Mouse (Mus musculus) neural tube, embryonic 11.5 days (tissue): ENCODE data around the gene Kmt2b. TPM values are rescaled to one million over a fixed set of nuclear protein-coding genes. Genes with fewer than 3 reads are reported as not detected.

Experiments used
- ATAC-seq: fragments of 200-750 bp; cut with Nextera tagmentation; 2 replicates; pipeline ENCODE4 v1.8.0; 2017; ENCODE audit warnings: moderate number of reproducible peaks, mild to moderate bottlenecking, moderate TSS enrichment, moderate library complexity; ENCODE audit not compliant: insufficient read depth, low FRiP score, low TSS enrichment
- DNase-seq: peaks from one replicate; pipeline ENCODE4 v3.0.0-alpha.2; 2015; ENCODE audit warnings: low spot score
- H3K27ac ChIP-seq: fragments of 300-500 bp; sonication (generic); 2 replicates; pipeline ENCODE4 v1.5.1; 2014; ENCODE audit warnings: low read depth, mild to moderate bottlenecking, low read length
- H3K27me3 ChIP-seq: fragments of 300-500 bp; sonication (generic); 2 replicates; pipeline ENCODE4 v1.6.1; 2014; ENCODE audit warnings: mild to moderate bottlenecking, low read length, mixed read lengths; ENCODE audit not compliant: control insufficient read depth, insufficient read depth
- H3K36me3 ChIP-seq: fragments of 300-500 bp; sonication (generic); 2 replicates; pipeline ENCODE4 v1.6.1; 2014; ENCODE audit warnings: mild to moderate bottlenecking, low read length, moderate library complexity, mixed read lengths; ENCODE audit not compliant: control insufficient read depth, insufficient read depth
- H3K4me1 ChIP-seq: fragments of 300-500 bp; sonication (generic); 2 replicates; pipeline ENCODE4 v1.6.1; 2014; ENCODE audit warnings: low read length, mixed read lengths; ENCODE audit not compliant: control insufficient read depth, insufficient read depth
- H3K4me2 ChIP-seq: fragments of 300-500 bp; sonication (generic); 2 replicates; pipeline ENCODE4 v1.6.1; 2014; ENCODE audit warnings: low read depth, mild to moderate bottlenecking, moderate library complexity
- H3K4me3 ChIP-seq: fragments of 300-500 bp; sonication (generic); 2 replicates; pipeline ENCODE4 v1.5.1; 2014; ENCODE audit warnings: low read depth, low read length
- H3K9ac ChIP-seq: fragments of 300-500 bp; sonication (generic); 2 replicates; pipeline ENCODE4 v1.6.1; 2014; ENCODE audit warnings: mild to moderate bottlenecking, low read length
- H3K9me3 ChIP-seq: fragments of 300-500 bp; sonication (generic); 2 replicates; pipeline ENCODE4 v1.6.1; 2016; ENCODE audit warnings: low read length; ENCODE audit not compliant: control insufficient read depth
- WGBS: fragments of 180-500 bp; shearing (Covaris S2); extraction: QIAGEN DNeasy Blood & Tissue Kit; methylation state at CpG from one replicate; pipeline ENCODE4 v1.1.7; 2014; 5-methylcytosine and 5-hydroxymethylcytosine counted together
- polyA plus RNA-seq: library from polyadenylated mRNA; unstranded; fragments of >200 nt; fragmentation: Nextera tagmentation; extraction: Ambion mirVana; gene quantifications from 2 replicates; pipeline ENCODE4 v1.2.1, GENCODE M21; 2014

The Kmt2b gene
- polyA plus RNA-seq, 1 experiment from 2014 or later: 11.9 TPM

DNA sequence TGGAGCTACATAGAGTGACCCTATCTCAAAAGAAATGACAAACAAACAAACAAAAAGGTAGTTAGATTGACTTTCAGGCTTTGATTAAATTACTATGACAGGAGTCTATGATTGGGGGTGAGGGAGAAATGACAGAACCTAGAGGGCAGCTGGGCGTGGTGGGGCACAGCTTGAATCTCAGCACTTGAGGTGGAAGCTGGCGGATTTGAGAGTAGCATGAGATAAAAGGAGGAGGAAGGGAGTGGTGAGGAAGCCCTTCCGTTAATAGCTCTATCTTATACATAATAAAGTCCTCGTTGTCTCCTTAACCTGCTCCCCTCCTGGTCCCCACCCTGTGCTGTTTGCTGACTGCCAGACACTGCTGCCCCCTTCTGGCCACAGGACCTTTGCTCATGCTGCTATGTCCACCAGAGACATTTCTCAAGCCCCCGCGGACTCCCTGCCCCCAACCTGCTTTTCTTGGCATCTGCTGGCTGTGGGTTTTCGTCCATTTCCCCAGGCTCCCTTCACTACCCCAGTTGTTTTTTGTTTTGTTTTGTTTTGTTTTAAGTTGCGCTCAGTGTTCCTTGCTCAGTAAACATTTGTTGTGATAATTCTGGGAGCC, 19.3 kb upstream of the Kmt2b start:
- Histone ChIP-seq H3K9me3 (no peaks in the 10 kb centered on the region), H3K4me1 (no peaks in the 10 kb centered on the region), H3K27ac (no peak overlapping the region), H3K9ac (no peak overlapping the region), H3K36me3 (no peaks in the 10 kb centered on the region), H3K4me3 (no peak overlapping the region), H3K27me3 (no peaks in the 10 kb centered on the region), H3K4me2 (no peak overlapping the region)
- no peak for ATAC-seq
- peak; percentile 68 for DNase-seq
- WGBS: 27% methylated on average over 8 of the region's 8 CpGs

- Histone ChIP-seq H3K27ac (no peak overlapping the region), H3K9me3 (no peaks in the 10 kb centered on the region), H3K4me2 (no peak overlapping the region), H3K4me3 (no peak overlapping the region), H3K9ac (no peak overlapping the region), H3K27me3 (no peaks in the 10 kb centered on the region), H3K36me3 (no peaks in the 10 kb centered on the region), H3K4me1 (no peaks in the 10 kb centered on the region)
- DNase-seq (no peak), ATAC-seq (no peak)
- 91% methylated on average over 8 of the region's 8 CpGs for WGBS
These were observed 16.4 kb upstream of the Kmt2b start for GRCm38 (mm10) chr7:30604944-30605343.

GRCm38 (mm10) chr7:30604424-30604823, 15.9 kb upstream of the Kmt2b start:
- DNase-seq (no peak), ATAC-seq (no peak)
- Histone ChIP-seq H3K27ac (no peak overlapping the region), H3K27me3 (no peaks in the 10 kb centered on the region), H3K9me3 (no peaks in the 10 kb centered on the region), H3K4me2 (no peak overlapping the region), H3K4me1 (no peaks in the 10 kb centered on the region), H3K9ac (no peak overlapping the region), H3K36me3 (no peaks in the 10 kb centered on the region), H3K4me3 (no peak overlapping the region)
- 64% methylated on average over 8 of the region's 8 CpGs for WGBS

GRCm38 (mm10) chr7:30602583-30602982, 14.1 kb upstream of the Kmt2b start:
- H3K4me3 ChIP-seq: no peak overlapping the region
- no peak overlapping the region for H3K4me2 ChIP-seq
- H3K27ac ChIP-seq: no peak overlapping the region
- H3K4me1 ChIP-seq: no peaks in the 10 kb centered on the region
- DNase-seq (no peak), ATAC-seq (no peak)
- no peaks in the 10 kb centered on the region for H3K9me3 ChIP-seq
- H3K9ac ChIP-seq: no peak overlapping the region
- no peaks in the 10 kb centered on the region for H3K36me3 ChIP-seq
- WGBS: 41% methylated on average over 3 of the region's 3 CpGs
- H3K27me3 ChIP-seq: no peaks in the 10 kb centered on the region

GRCm38 (mm10) chr7:30600651-30601050, 12.1 kb upstream of the Kmt2b start:
- ATAC-seq (no peak), DNase-seq (no peak)
- WGBS: 72% methylated on average over 7 of the region's 7 CpGs
- no peak overlapping the region for H3K9ac ChIP-seq
- H3K4me3 ChIP-seq: no peak overlapping the region
- H3K9me3 ChIP-seq: no peaks in the 10 kb centered on the region
- no peak overlapping the region for H3K4me2 ChIP-seq
- H3K4me1 ChIP-seq: no peaks in the 10 kb centered on the region
- H3K27ac ChIP-seq: no peak overlapping the region
- no peaks in the 10 kb centered on the region for H3K27me3 ChIP-seq
- no peaks in the 10 kb centered on the region for H3K36me3 ChIP-seq

GRCm38 (mm10) chr7:30599933-30600353, 11.4 kb upstream of the Kmt2b start:
- no peak overlapping the region for H3K9ac ChIP-seq
- H3K9me3 ChIP-seq: no peaks in the 10 kb centered on the region
- H3K4me3 ChIP-seq: no peak overlapping the region
- no peak overlapping the region for H3K27ac ChIP-seq
- H3K36me3 ChIP-seq: no peaks in the 10 kb centered on the region
- no peaks in the 10 kb centered on the region for H3K4me1 ChIP-seq
- WGBS: 1% methylated on average over 16 of the region's 16 CpGs
- DNase-seq: peak; percentile 88
- H3K27me3 ChIP-seq: no peaks in the 10 kb centered on the region
- H3K4me2 ChIP-seq: no peak overlapping the region
- peak; percentile 99 for ATAC-seq

GRCm38 (mm10) chr7:30598786-30599185, 10.3 kb upstream of the Kmt2b start, which contains the start of gene Zbtb32:
Gene Zbtb32 (minus strand): TSS chr7:30598909.
- Histone ChIP-seq H3K4me1 (no peaks in the 10 kb centered on the region), H3K9ac (no peak within 1 kb of the TSS), H3K9me3 (no peaks in the 10 kb centered on the region), H3K27me3 (no peaks in the 10 kb centered on the region), H3K4me2 (no peak within 1 kb of the TSS), H3K27ac (no peak within 1 kb of the TSS), H3K4me3 (no peak within 1 kb of the TSS), H3K36me3 (no peaks in the 10 kb centered on the region)
- no peak for DNase-seq
- no peak for ATAC-seq
- WGBS: 94% methylated on average over 12 of the region's 12 CpGs

DNA sequence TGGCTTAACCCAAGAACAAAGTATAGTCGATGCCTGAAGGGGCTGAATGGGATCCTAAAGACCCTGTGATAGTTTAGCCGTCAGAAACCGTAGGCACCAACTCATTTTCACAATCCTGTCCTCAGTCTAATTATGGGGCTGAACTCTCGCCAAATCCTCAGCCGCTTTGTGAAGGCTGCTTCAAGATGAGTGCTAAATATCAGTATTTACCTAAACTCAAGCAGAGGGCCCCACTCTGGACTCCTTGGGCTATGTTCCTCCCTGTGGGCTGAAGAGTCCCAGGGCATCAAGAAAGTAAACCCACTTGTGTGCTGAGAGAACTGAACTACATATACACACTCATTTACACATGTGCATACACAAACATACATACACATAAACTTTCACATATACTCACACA, 8.3 kb upstream of the Kmt2b start:
- no peak for DNase-seq
- Histone ChIP-seq H3K4me2 (no peak overlapping the region), H3K9ac (no peak overlapping the region), H3K36me3 (no peaks in the 10 kb centered on the region), H3K4me3 (no peak overlapping the region), H3K9me3 (no peaks in the 10 kb centered on the region), H3K27ac (no peak overlapping the region), H3K27me3 (no peaks in the 10 kb centered on the region), H3K4me1 (no peaks in the 10 kb centered on the region)
- WGBS: 88% methylated on average over 5 of the region's 5 CpGs
- ATAC-seq: no peak

DNA sequence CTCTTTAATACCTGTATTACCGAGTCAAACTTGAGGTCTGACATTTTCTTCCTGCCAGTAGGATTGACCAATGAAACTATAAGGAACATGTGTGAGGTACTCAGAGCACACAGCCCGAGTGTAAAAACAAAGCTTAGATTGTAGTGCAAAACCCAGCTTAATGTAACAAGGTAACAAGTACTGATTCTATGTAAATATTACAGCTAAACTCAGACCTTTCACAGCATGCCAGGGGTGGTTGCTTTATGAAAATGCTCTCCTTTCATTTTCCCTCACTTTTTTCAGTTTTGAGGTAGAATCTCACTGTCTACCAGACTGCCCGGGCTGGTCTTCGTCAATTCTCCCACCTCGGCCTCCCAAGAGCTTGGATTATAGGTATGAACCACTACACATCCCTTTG, 7.6 kb upstream of the Kmt2b start:
- Histone ChIP-seq H3K27me3 (no peaks in the 10 kb centered on the region), H3K4me2 (no peak overlapping the region), H3K9me3 (no peaks in the 10 kb centered on the region), H3K4me3 (no peak overlapping the region), H3K9ac (no peak overlapping the region), H3K27ac (no peak overlapping the region), H3K4me1 (no peaks in the 10 kb centered on the region), H3K36me3 (no peaks in the 10 kb centered on the region)
- ATAC-seq (no peak), DNase-seq (no peak)
- 84% methylated on average over 5 of the region's 5 CpGs for WGBS
